Mouse (Mus musculus) CH12.LX (cell line): ENCODE measurements around the gene Hmga2. TPM values are rescaled to one million over a fixed set of nuclear protein-coding genes. Genes with fewer than 3 reads are reported as not detected.

Source experiments
- DNase-seq: peaks from one replicate; pipeline ENCODE4 v3.0.0-alpha.2; 2013; ENCODE audit errors: extremely low read depth
- H3K27ac ChIP-seq: 2 replicates; pipeline ENCODE4 v1.5.1; 2012; ENCODE audit warnings: low read depth, mild to moderate bottlenecking, control low read depth, moderate library complexity; ENCODE audit not compliant: insufficient read depth
- H3K27me3 ChIP-seq: replicated peaks from 2 replicates; pipeline ENCODE3; 2012; ENCODE audit warnings: inconsistent platforms
- H3K36me3 ChIP-seq, 2 experiments: replicated peaks in 1 of 2; 2 replicates each; pipeline versions ENCODE3 to v1.6.1; 2012; ENCODE audit warnings: inconsistent platforms in 1 of 2, low read length in 1 of 2, mild to moderate bottlenecking in 1 of 2, mixed read lengths in 1 of 2, moderate library complexity in 1 of 2; ENCODE audit not compliant: control insufficient read depth in 1 of 2, insufficient read depth in 1 of 2
- H3K4me1 ChIP-seq, 2 experiments: 2 replicates each; pipeline ENCODE4 v1.6.1; 2012; ENCODE audit warnings: inconsistent platforms in 1 of 2, moderate library complexity in 1 of 2; ENCODE audit not compliant: insufficient read depth in 2 of 2, control insufficient read depth in 1 of 2
- H3K4me2 ChIP-seq: 2 replicates; pipeline ENCODE4 v1.6.1; 2012; ENCODE audit warnings: low read depth, mild to moderate bottlenecking, control low read depth; ENCODE audit not compliant: poor library complexity, insufficient read depth, severe bottlenecking
- H3K4me3 ChIP-seq, 3 experiments: fragments of 150-350 bp in 1 of 3; sonication (generic) in 1 of 3; replicated peaks in 1 of 3; 2 replicates each; pipeline versions ENCODE3 to v1.5.1; 2011 to 2012; ENCODE audit warnings: low read depth in 2 of 3, low read length in 2 of 3, mild to moderate bottlenecking in 2 of 3, moderate library complexity in 2 of 3, control low read depth in 1 of 3, improper control_type of control experiment in 1 of 3, inconsistent platforms in 1 of 3, mixed read lengths in 1 of 3; ENCODE audit not compliant: poor library complexity in 1 of 3
- H3K79me2 ChIP-seq: replicated peaks from 2 replicates; pipeline ENCODE4 v1.6.1; 2012; ENCODE audit warnings: mild to moderate bottlenecking, moderate library complexity; ENCODE audit not compliant: control insufficient read depth, poor library complexity, insufficient read depth, severe bottlenecking; ENCODE audit errors: extremely low read depth
- H3K9ac ChIP-seq: 2 replicates; pipeline ENCODE4 v1.6.1; 2012; ENCODE audit warnings: low read depth, mild to moderate bottlenecking, control low read depth, moderate library complexity; ENCODE audit not compliant: insufficient read depth
- H3K9me3 ChIP-seq: replicated peaks from 2 replicates; pipeline ENCODE3; 2012; ENCODE audit warnings: low read length, inconsistent platforms, mixed read lengths
- BHLHE40 ChIP-seq: IDR thresholded peaks from 2 replicates; pipeline ENCODE4 v1.6.1; 2011; ENCODE audit warnings: mild to moderate bottlenecking, low read depth, low read length, improper control_type of control experiment
- E2F4 ChIP-seq: IDR thresholded peaks from 2 replicates; pipeline ENCODE4 v1.6.1; 2011; ENCODE audit warnings: low read depth, low read length, improper control_type of control experiment; ENCODE audit not compliant: insufficient replicate concordance
- ELF1 ChIP-seq: IDR thresholded peaks from 2 replicates; pipeline ENCODE4 v1.6.1; 2014; ENCODE audit warnings: low read depth, mild to moderate bottlenecking, inconsistent platforms, low read length, improper control_type of control experiment
- ETS1 ChIP-seq: conservative IDR thresholded peaks from 2 replicates; pipeline ENCODE4 v1.6.1; 2012; ENCODE audit warnings: low read depth, mild to moderate bottlenecking, inconsistent platforms, low read length, improper control_type of control experiment, moderate library complexity
- IRF4 ChIP-seq: IDR thresholded peaks from 2 replicates; pipeline ENCODE4 v1.6.1; 2014; ENCODE audit warnings: low read depth, mild to moderate bottlenecking, inconsistent platforms, low read length, improper control_type of control experiment
- JUND ChIP-seq: conservative IDR thresholded peaks from 2 replicates; pipeline ENCODE4 v1.6.1; 2011; ENCODE audit warnings: low read depth, low read length, improper control_type of control experiment
- KAT2A ChIP-seq: IDR thresholded peaks from 2 replicates; pipeline ENCODE4 v1.6.1; 2012; ENCODE audit warnings: low read length, improper control_type of control experiment, inconsistent platforms; ENCODE audit not compliant: insufficient replicate concordance
- MAFK ChIP-seq: IDR thresholded peaks from 2 replicates; pipeline ENCODE4 v1.6.1; 2011; ENCODE audit warnings: low read length, improper control_type of control experiment; ENCODE audit not compliant: insufficient replicate concordance
- MEF2A ChIP-seq: IDR thresholded peaks from 2 replicates; pipeline ENCODE4 v1.6.1; 2014; ENCODE audit warnings: low read depth, mild to moderate bottlenecking, inconsistent platforms, low read length, improper control_type of control experiment, borderline replicate concordance
- MXI1 ChIP-seq: IDR thresholded peaks from 2 replicates; pipeline ENCODE4 v1.6.1; 2011; ENCODE audit warnings: mild to moderate bottlenecking, low read depth, low read length, improper control_type of control experiment
- MYC ChIP-seq: IDR thresholded peaks from 2 replicates; pipeline ENCODE4 v1.6.1; 2011; ENCODE audit warnings: low read depth, mild to moderate bottlenecking, improper control_type of control experiment, low read length
- NELFE ChIP-seq: IDR thresholded peaks from 2 replicates; pipeline ENCODE4 v1.6.1; 2011; ENCODE audit warnings: low read depth, low read length, improper control_type of control experiment
- NRF1 ChIP-seq: IDR thresholded peaks from 2 replicates; pipeline ENCODE4 v1.6.1; 2014; ENCODE audit warnings: low read depth, mild to moderate bottlenecking, inconsistent platforms, low read length, improper control_type of control experiment, moderate library complexity
- POLR2A ChIP-seq: IDR thresholded peaks from 2 replicates; pipeline ENCODE4 v1.6.1; 2011; ENCODE audit warnings: low read depth, mild to moderate bottlenecking, improper control_type of control experiment, low read length
- RCOR1 ChIP-seq: conservative IDR thresholded peaks from 2 replicates; pipeline ENCODE4 v1.6.1; 2012; ENCODE audit warnings: low read depth, mild to moderate bottlenecking, inconsistent platforms, low read length, improper control_type of control experiment
- ZC3H11A ChIP-seq: IDR thresholded peaks from 2 replicates; pipeline ENCODE4 v1.6.1; 2012; ENCODE audit warnings: low read depth, mild to moderate bottlenecking, inconsistent platforms, low read length, improper control_type of control experiment
- ZMIZ1 ChIP-seq: IDR thresholded peaks from 2 replicates; pipeline ENCODE4 v1.6.1; 2012; ENCODE audit warnings: low read depth, mild to moderate bottlenecking, inconsistent platforms, low read length, improper control_type of control experiment
- dilution Hi-C: fragments of 300-500 bp; cut with MboI; formaldehyde crosslinking; loops from 2 replicates; pipeline ENCODE4 v1.14.3; 2020; ENCODE audit warnings: low sequenced_read_pairs; ENCODE audit not compliant: extremely low pct_unique_long_range_greater_than_20kb, extremely low pct_ligation_motif_present
- in situ Hi-C: fragments of 300-500 bp; cut with MboI; formaldehyde crosslinking; loops from 3 replicates; pipeline ENCODE4 v1.14.3; 2019; ENCODE audit warnings: low sequenced_read_pairs, low pct_ligation_motif_present, low pct_unique_long_range_greater_than_20kb, mixed read lengths
- polyA plus RNA-seq: library from polyadenylated mRNA; unstranded; fragments of >175 nt; gene quantifications from 2 replicates; pipeline ENCODE4 v1.2.1, GENCODE M21; 2012; ENCODE audit warnings: low read depth; ENCODE audit not compliant: insufficient read length
- total RNA-seq, 2 experiments: library from RNA; depleted of rRNA; stranded (reverse); fragments of 300-350 nt in 1 of 2; fragments of >200 nt in 1 of 2; gene quantifications; 2 replicates each; pipeline ENCODE4 v1.2.3; 2012 to 2014

Gene Hmga2
- total and polyA plus RNA-seq, 3 experiments: not detected

GRCm38 (mm10) chr10:120401787-120402186 lies 74.5 kb downstream of the Hmga2 start:
- in situ Hi-C loops (no loop called here), dilution Hi-C loops (no loop called here)
- Histone ChIP-seq H3K36me3 (no peaks in the 10 kb centered on the region), H3K9me3 (peaks cover 41% of the 10 kb centered on the region), H3K4me3 (no peak overlapping the region), H3K4me2 (no peak overlapping the region), H3K4me1 (no peaks in the 10 kb centered on the region), H3K79me2 (no peaks in the 10 kb centered on the region), H3K27me3 (no peaks in the 10 kb centered on the region), H3K27ac (no peak overlapping the region), H3K9ac (no peak overlapping the region)
- DNase-seq: no peak
- no peak for TF ChIP-seq NRF1
- TF ChIP-seq KAT2A: no peak
- no peak for TF ChIP-seq MAFK
- no peak for TF ChIP-seq JUND
- TF ChIP-seq E2F4: no peak
- no peak for TF ChIP-seq MYC
- TF ChIP-seq IRF4: no peak
- no peak for TF ChIP-seq POLR2A
- TF ChIP-seq ELF1: no peak

GRCm38 (mm10) chr10:120399846-120400510 lies 76.3 kb downstream of the Hmga2 start:
- H3K4me1 ChIP-seq: no peaks in the 10 kb centered on the region
- no peak for TF ChIP-seq ZC3H11A
- TF ChIP-seq NELFE: no peak
- no peak for TF ChIP-seq MEF2A
- TF ChIP-seq E2F4: no peak
- H3K36me3 ChIP-seq: no peaks in the 10 kb centered on the region
- in situ Hi-C loops (no loop called here), dilution Hi-C loops (no loop called here)
- DNase-seq: no peak
- no peaks in the 10 kb centered on the region for H3K27me3 ChIP-seq
- H3K9me3 ChIP-seq: peaks cover 37% of the 10 kb centered on the region
- no peak overlapping the region for H3K4me2 ChIP-seq
- no peaks in the 10 kb centered on the region for H3K79me2 ChIP-seq
- H3K4me3 ChIP-seq: no peak overlapping the region
- H3K9ac ChIP-seq: no peak overlapping the region
- H3K27ac ChIP-seq: no peak overlapping the region

GRCm38 (mm10) chr10:120398745-120399144 lies 77.5 kb downstream of the Hmga2 start:
- DNase-seq: no peak
- no peak overlapping the region for H3K9ac ChIP-seq
- dilution Hi-C loops: no loop called here
- no peaks in the 10 kb centered on the region for H3K36me3 ChIP-seq
- peaks cover 36% of the 10 kb centered on the region for H3K9me3 ChIP-seq
- no peaks in the 10 kb centered on the region for H3K27me3 ChIP-seq
- H3K4me1 ChIP-seq: no peaks in the 10 kb centered on the region
- H3K27ac ChIP-seq: no peak overlapping the region
- in situ Hi-C loops: no loop called here
- TF ChIP-seq KAT2A: no peak
- TF ChIP-seq ZC3H11A: no peak
- TF ChIP-seq MYC: no peak
- no peak for TF ChIP-seq ETS1
- TF ChIP-seq BHLHE40: no peak
- TF ChIP-seq MXI1: no peak
- no peak for TF ChIP-seq E2F4
- no peak for TF ChIP-seq RCOR1
- no peak for TF ChIP-seq MEF2A
- TF ChIP-seq ZMIZ1: no peak
- TF ChIP-seq IRF4: no peak
- H3K4me2 ChIP-seq: no peak overlapping the region
- H3K79me2 ChIP-seq: no peaks in the 10 kb centered on the region
- H3K4me3 ChIP-seq: no peak overlapping the region
